Mouse (Mus musculus) cerebellum, adult 11 months (tissue): ENCODE measurements around the gene Fkbp5.
"Not testable (repeated sequence)": the region's sequence is repeated elsewhere in the genome, so short reads cannot be mapped to it uniquely, and the experiment has no call there.

Experiments
- DNase-seq: peaks from one replicate; pipeline ENCODE4 v3.0.0; 2022

The Fkbp5 gene

GRCm38 (mm10) chr17:28415271-28415670 lies 102.1 kb downstream of the Fkbp5 start:
- DNase-seq, result no peak

- no peak for DNase-seq
Measured at GRCm38 (mm10) chr17:28411381-28411960, 105.9 kb downstream of the Fkbp5 start.

GRCm38 (mm10) chr17:28410731-28411130 lies 106.6 kb downstream of the Fkbp5 start:
- no peak for DNase-seq

GRCm38 (mm10) chr17:28408251-28408918 lies 108.9 kb downstream of the Fkbp5 start:
- no peak for DNase-seq

GRCm38 (mm10) chr17:28407418-28408250 lies 109.7 kb downstream of the Fkbp5 start:
- peak; percentile 66 for DNase-seq

- DNase-seq, result peak; percentile 9
Measured at GRCm38 (mm10) chr17:28406471-28406870, 110.9 kb downstream of the Fkbp5 start.

- DNase-seq, result not testable (repeated sequence)
Measured at GRCm38 (mm10) chr17:28404745-28405144, 112.6 kb downstream of the Fkbp5 start.

- DNase-seq, result no peak
Measured at GRCm38 (mm10) chr17:28404301-28404700, 113.0 kb downstream of the Fkbp5 start.

- no peak for DNase-seq
Measured at GRCm38 (mm10) chr17:28394994-28395393, 122.3 kb downstream of the Fkbp5 start.

- DNase-seq, result no peak
Measured at GRCm38 (mm10) chr17:28394051-28394765, 123.1 kb downstream of the Fkbp5 start.

GRCm38 (mm10) chr17:28391568-28392432 lies 125.5 kb downstream of the Fkbp5 start:
- no peak for DNase-seq

GRCm38 (mm10) chr17:28388534-28388933 lies 128.8 kb downstream of the Fkbp5 start:
- no peak for DNase-seq

GRCm38 (mm10) chr17:28386150-28386905 lies 131.0 kb downstream of the Fkbp5 start:
- peak; percentile 73 for DNase-seq

- no peak for DNase-seq
Measured at GRCm38 (mm10) chr17:28384298-28384697, 133.0 kb downstream of the Fkbp5 start.

- no peak for DNase-seq
Measured at GRCm38 (mm10) chr17:28380255-28380654, 137.1 kb downstream of the Fkbp5 start.

- no peak for DNase-seq
Measured at GRCm38 (mm10) chr17:28375592-28376061, 141.7 kb downstream of the Fkbp5 start.

- no peak for DNase-seq
Measured at GRCm38 (mm10) chr17:28374494-28374893, 142.8 kb downstream of the Fkbp5 start.

- DNase-seq, result no peak
Measured at GRCm38 (mm10) chr17:28373821-28374220, 143.5 kb downstream of the Fkbp5 start.

GRCm38 (mm10) chr17:28371941-28372340 lies 145.4 kb downstream of the Fkbp5 start:
- no peak for DNase-seq

GRCm38 (mm10) chr17:28371286-28371685 lies 146.0 kb downstream of the Fkbp5 start:
- no peak for DNase-seq

- no peak for DNase-seq
Measured at GRCm38 (mm10) chr17:28369056-28369455, 148.3 kb downstream of the Fkbp5 start.
